Mouse (Mus musculus): ENCODE results near the gene Tapbpl. TPM values are rescaled to one million over a fixed set of nuclear protein-coding genes. Genes with fewer than 3 reads are reported as not detected.

Gene Tapbpl
- polyA plus RNA-seq, 1 experiment from 2014 or later: 4.2 TPM

DNA sequence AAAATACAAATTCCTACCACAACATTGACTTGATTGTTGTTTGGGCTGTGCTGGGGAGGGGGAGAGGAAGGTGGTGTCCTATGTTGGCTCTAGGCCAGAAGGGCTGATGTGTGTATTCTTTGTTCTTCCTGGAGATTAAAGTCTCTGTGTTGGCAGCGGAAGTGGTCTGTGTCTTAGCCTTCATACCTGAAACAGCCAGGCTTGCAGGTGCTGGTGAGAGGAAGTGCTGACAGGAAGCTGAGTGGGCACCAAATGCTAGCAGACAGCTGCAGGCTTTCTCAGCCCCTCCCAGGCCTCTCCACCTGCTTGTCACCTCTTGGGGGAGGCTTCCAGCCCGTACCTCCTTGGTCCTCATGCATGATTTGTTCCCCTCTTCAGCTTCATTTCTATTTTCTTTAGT, 9.5 kb downstream of the Tapbpl start:
- no peak overlapping the region for H3K4me2 ChIP-seq
- 36% methylated on average over 2 of the region's 2 CpGs for WGBS
- H3K9ac ChIP-seq: no peak overlapping the region
- no peaks in the 10 kb centered on the region for H3K4me1 ChIP-seq
- no peak for ATAC-seq (ENCODE audit: extremely low read depth, insufficient number of reproducible peaks, low FRiP score, low TSS enrichment)
- no peaks in the 10 kb centered on the region for H3K9me3 ChIP-seq
- H3K4me3 ChIP-seq: no peak overlapping the region
- H3K27ac ChIP-seq (replicated peaks): no peak overlapping the region
- H3K36me3 ChIP-seq: 0 out of 2 replicates have a peak, but pooled peaks cover 30% of the 10 kb centered on the region
- H3K27me3 ChIP-seq (replicated peaks): no peaks in the 10 kb centered on the region; the same call in 1 of the 2 replicates

DNA sequence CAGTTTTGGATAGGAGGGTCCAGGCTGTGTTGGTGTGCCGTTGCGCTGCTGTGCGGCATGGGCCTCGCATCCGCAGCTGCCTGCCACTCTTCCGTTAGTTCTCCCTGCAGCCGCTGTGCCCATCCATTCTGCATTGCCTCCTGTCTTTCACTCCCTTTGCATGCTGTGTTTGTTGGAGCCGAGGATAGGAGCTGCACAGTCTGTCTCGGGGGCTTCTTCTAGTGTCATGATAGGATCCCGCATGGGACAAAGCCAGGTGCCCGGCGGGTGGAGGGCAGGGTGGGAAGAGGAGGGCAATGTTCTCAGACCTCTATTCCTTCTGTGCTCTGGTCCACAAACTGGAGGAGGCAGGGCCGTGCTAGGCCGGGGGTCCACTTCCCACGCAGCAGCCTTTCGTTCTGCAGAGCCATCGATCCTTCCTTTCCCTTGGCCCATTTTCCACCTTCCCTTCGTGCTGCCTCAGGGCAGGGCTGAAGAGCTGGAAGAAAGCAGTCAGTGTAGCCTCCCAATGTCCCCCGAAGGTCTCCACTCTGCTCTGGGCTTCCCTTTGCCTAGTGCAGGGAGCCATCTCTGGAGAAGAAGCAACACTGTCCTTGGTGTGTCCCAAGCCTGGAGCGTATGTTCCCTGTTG, 10.4 kb downstream of the Tapbpl start:
- Histone ChIP-seq H3K27ac (replicated peaks) (no peak overlapping the region), H3K9me3 (no peaks in the 10 kb centered on the region), H3K27me3 (replicated peaks) (no peaks in the 10 kb centered on the region; the same call in 1 of the 2 replicates), H3K9ac (no peak overlapping the region), H3K36me3 (0 out of 2 replicates have a peak, but pooled peaks cover 30% of the 10 kb centered on the region), H3K4me2 (no peak overlapping the region), H3K4me3 (no peak overlapping the region), H3K4me1 (peaks cover 9% of the 10 kb centered on the region)
- no peak for ATAC-seq (ENCODE audit: extremely low read depth, insufficient number of reproducible peaks, low FRiP score, low TSS enrichment)
- WGBS: 86% methylated on average over 20 of the region's 20 CpGs

- no peak overlapping the region for H3K4me3 ChIP-seq
- H3K9ac ChIP-seq: no peak overlapping the region
- no peaks in the 10 kb centered on the region for H3K9me3 ChIP-seq
- peaks cover 13% of the 10 kb centered on the region for H3K4me1 ChIP-seq
- no peak overlapping the region for H3K4me2 ChIP-seq
- H3K36me3 ChIP-seq: 0 out of 2 replicates have a peak, but pooled peaks cover 18% of the 10 kb centered on the region
- no peak for ATAC-seq (ENCODE audit: extremely low read depth, insufficient number of reproducible peaks, low FRiP score, low TSS enrichment)
- no peak overlapping the region for H3K27ac ChIP-seq (replicated peaks)
- 80% methylated on average over 4 of the region's 4 CpGs for WGBS
- peaks cover 2% of the 10 kb centered on the region for H3K27me3 ChIP-seq (replicated peaks)
Measured at GRCm38 (mm10) chr6:125218963-125219362, 12.7 kb downstream of the Tapbpl start.

DNA sequence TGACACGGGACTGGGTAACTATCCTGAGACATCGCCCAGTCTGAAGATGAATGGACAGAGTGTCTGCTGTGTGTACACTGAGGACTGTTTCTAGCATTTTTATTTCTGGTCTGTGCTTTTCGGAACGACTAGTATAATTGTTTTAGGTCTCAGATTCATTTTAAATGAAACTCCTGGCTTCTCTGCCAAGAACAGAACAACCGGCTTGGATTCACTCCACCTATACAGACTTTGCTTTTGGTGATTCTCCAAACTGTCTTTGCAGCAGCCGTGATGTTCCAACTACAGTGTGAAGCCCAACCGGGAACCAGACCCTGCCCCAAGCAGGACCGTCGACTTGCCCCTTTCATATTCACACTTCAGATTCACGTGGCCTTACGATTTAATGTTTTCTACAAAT, 13.8 kb downstream of the Tapbpl start:
- no peak overlapping the region for H3K4me2 ChIP-seq
- no peak overlapping the region for H3K4me3 ChIP-seq
- H3K9ac ChIP-seq: no peak overlapping the region
- 0 out of 2 replicates have a peak, but pooled peaks cover 10% of the 10 kb centered on the region for H3K36me3 ChIP-seq
- 80% methylated on average over 11 of the region's 11 CpGs for WGBS
- no peak for ATAC-seq (ENCODE audit: extremely low read depth, insufficient number of reproducible peaks, low FRiP score, low TSS enrichment)
- H3K4me1 ChIP-seq: peaks cover 13% of the 10 kb centered on the region
- H3K9me3 ChIP-seq: no peaks in the 10 kb centered on the region
- H3K27me3 ChIP-seq (replicated peaks): peaks cover 13% of the 10 kb centered on the region
- H3K27ac ChIP-seq (replicated peaks): no peak overlapping the region

- peaks cover 13% of the 10 kb centered on the region for H3K4me1 ChIP-seq
- H3K4me2 ChIP-seq: no peak overlapping the region; the same call in 1 of the 2 replicates
- WGBS: 62% methylated on average over 2 of the region's 2 CpGs
- no peak for ATAC-seq (ENCODE audit: extremely low read depth, insufficient number of reproducible peaks, low FRiP score, low TSS enrichment)
- H3K27ac ChIP-seq (replicated peaks): no peak overlapping the region
- no peak overlapping the region for H3K4me3 ChIP-seq
- H3K27me3 ChIP-seq (replicated peaks): peaks cover 23% of the 10 kb centered on the region
- peak overlapping the region; percentile 50; the same call in 1 of the 2 replicates for H3K9ac ChIP-seq
- no peaks in the 10 kb centered on the region for H3K9me3 ChIP-seq
- 0 out of 2 replicates have a peak, but pooled peaks cover 10% of the 10 kb centered on the region for H3K36me3 ChIP-seq
Measured at GRCm38 (mm10) chr6:125216898-125217297, 14.8 kb downstream of the Tapbpl start.

GRCm38 (mm10) chr6:125215148-125215954, 16.3 kb downstream of the Tapbpl start, which contains the start of gene Vamp1:
TSS of gene Vamp1 (plus strand) at chr6:125215551.
- peak within 1 kb of the TSS; percentile 87 for H3K4me2 ChIP-seq
- peak; percentile 90 for ATAC-seq (ENCODE audit: extremely low read depth, insufficient number of reproducible peaks, low FRiP score, low TSS enrichment)
- peaks cover 32% of the 10 kb centered on the region for H3K27me3 ChIP-seq (replicated peaks)
- H3K4me1 ChIP-seq: peaks cover 13% of the 10 kb centered on the region
- H3K36me3 ChIP-seq: 0 out of 2 replicates have a peak, but pooled peaks cover 9% of the 10 kb centered on the region
- WGBS: under 1% methylated on average over 48 of the region's 48 CpGs
- H3K9ac ChIP-seq: peak within 1 kb of the TSS; percentile 86
- peak within 1 kb of the TSS; percentile 67 for H3K4me3 ChIP-seq
- H3K27ac ChIP-seq (replicated peaks): peak within 1 kb of the TSS; percentile 71
- H3K9me3 ChIP-seq: no peaks in the 10 kb centered on the region

GRCm38 (mm10) chr6:125213715-125214114, 17.9 kb downstream of the Tapbpl start:
- H3K9me3 ChIP-seq: no peaks in the 10 kb centered on the region
- no peaks in the 10 kb centered on the region for H3K36me3 ChIP-seq
- H3K4me3 ChIP-seq: no peak overlapping the region
- WGBS: 73% methylated on average over 6 of the region's 6 CpGs
- H3K27me3 ChIP-seq (replicated peaks): peaks cover 32% of the 10 kb centered on the region
- H3K4me2 ChIP-seq: no peak overlapping the region
- H3K27ac ChIP-seq (replicated peaks): no peak overlapping the region
- no peak overlapping the region for H3K9ac ChIP-seq
- H3K4me1 ChIP-seq: peaks cover 13% of the 10 kb centered on the region
- ATAC-seq (ENCODE audit: extremely low read depth, insufficient number of reproducible peaks, low FRiP score, low TSS enrichment): no peak

DNA sequence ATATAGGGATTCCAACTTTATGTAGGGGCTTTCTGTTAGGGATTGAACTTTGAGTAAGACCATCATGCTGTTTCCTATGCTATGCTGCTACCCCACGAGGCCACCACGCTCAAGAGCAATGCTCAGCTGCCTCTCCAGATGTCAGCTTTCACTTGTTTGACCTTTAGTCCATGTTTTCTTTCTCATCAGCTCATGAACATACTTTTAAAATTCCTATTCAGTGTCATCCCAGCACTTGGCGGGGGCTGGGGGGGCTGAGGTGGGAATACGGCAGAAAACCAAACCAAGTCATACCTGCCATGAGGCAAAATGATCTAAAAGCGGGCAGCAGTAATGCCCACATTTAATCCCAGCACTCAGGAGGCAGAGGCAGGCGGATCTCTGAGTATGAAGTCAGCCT, 18.5 kb downstream of the Tapbpl start:
- Histone ChIP-seq H3K36me3 (no peaks in the 10 kb centered on the region), H3K4me1 (peaks cover 13% of the 10 kb centered on the region), H3K4me2 (no peak overlapping the region), H3K9ac (no peak overlapping the region), H3K9me3 (no peaks in the 10 kb centered on the region), H3K4me3 (no peak overlapping the region), H3K27me3 (replicated peaks) (peaks cover 32% of the 10 kb centered on the region), H3K27ac (replicated peaks) (no peak overlapping the region)
- no peak for ATAC-seq (ENCODE audit: extremely low read depth, insufficient number of reproducible peaks, low FRiP score, low TSS enrichment)
- WGBS: 61% methylated on average over 6 of the region's 6 CpGs

DNA sequence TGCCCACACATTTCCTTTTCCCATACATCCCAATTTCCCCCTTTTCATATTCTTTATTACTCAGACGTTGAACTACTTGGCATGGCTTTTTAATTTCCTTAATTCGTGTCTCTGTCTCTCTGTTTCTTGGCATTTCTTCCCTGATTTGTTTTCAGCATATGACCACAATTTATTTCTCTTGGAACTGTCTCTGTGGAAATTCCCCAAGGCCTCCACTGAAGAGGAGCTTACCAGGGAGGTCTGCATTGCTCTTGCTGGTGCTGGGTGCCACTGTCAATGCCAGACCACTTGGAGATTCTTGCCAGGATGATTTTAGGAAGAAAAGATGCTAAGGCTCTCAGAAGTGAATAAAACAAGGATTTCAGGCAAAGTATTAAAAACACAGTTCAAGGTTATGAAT, 19.0 kb downstream of the Tapbpl start:
- H3K36me3 ChIP-seq: no peaks in the 10 kb centered on the region
- 36% methylated on average over 2 of the region's 2 CpGs for WGBS
- H3K27ac ChIP-seq (replicated peaks): no peak overlapping the region
- H3K27me3 ChIP-seq (replicated peaks): peaks cover 32% of the 10 kb centered on the region
- peaks cover 13% of the 10 kb centered on the region for H3K4me1 ChIP-seq
- no peaks in the 10 kb centered on the region for H3K9me3 ChIP-seq
- H3K9ac ChIP-seq: no peak overlapping the region
- no peak overlapping the region for H3K4me3 ChIP-seq
- ATAC-seq (ENCODE audit: extremely low read depth, insufficient number of reproducible peaks, low FRiP score, low TSS enrichment): no peak
- H3K4me2 ChIP-seq: no peak overlapping the region

DNA sequence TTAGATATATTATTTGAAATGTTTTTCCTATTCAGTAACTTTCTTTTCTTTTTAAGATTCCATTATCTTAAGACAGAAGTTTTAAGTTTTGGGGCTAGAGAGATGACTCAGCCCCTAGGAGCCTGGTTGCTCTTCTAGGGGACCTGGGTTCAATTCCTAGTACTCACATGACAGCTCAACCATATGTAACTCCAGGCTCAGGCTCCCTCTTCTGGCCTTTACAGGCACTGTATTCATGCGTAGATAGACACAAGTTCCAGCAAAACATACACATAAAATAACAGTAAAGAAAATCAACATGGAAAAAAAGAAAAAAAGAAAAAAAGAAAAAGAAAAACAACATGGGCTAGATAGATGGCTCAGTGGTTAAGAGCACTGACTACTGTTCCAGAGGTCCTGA, 21.2 kb downstream of the Tapbpl start:
- Histone ChIP-seq H3K4me2 (no peak overlapping the region), H3K36me3 (no peaks in the 10 kb centered on the region), H3K9ac (no peak overlapping the region), H3K27ac (replicated peaks) (no peak overlapping the region), H3K4me3 (no peak overlapping the region), H3K9me3 (no peaks in the 10 kb centered on the region), H3K4me1 (no peaks in the 10 kb centered on the region), H3K27me3 (replicated peaks) (peaks cover 32% of the 10 kb centered on the region)
- no peak for ATAC-seq (ENCODE audit: extremely low read depth, insufficient number of reproducible peaks, low FRiP score, low TSS enrichment)
- 73% methylated on average over 1 of the region's 1 CpGs for WGBS

DNA sequence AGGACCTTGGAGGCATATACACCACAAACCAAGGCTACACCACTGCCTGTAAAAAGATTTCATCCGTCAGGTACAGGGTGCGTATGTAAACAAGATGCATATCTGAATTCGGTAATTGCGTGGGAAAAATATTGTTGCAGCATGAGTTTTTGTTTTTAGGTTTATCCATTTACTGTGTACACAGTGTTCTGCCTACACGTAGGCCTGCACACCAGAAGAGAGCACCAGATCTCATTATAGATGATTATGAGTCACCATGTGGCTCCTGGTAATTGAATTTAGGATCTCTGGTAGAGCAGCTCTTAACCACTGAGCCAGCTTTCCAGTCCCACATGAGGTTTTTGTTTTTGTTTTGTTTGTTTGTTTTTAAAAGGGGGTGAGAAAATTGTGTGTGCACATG, 34.5 kb downstream of the Tapbpl start:
- H3K27me3 ChIP-seq (replicated peaks): no peaks in the 10 kb centered on the region
- 87% methylated on average over 5 of the region's 5 CpGs for WGBS
- no peak overlapping the region for H3K4me3 ChIP-seq
- peaks cover 26% of the 10 kb centered on the region for H3K36me3 ChIP-seq
- H3K4me1 ChIP-seq: peaks cover 14% of the 10 kb centered on the region
- H3K9me3 ChIP-seq: no peaks in the 10 kb centered on the region
- H3K4me2 ChIP-seq: no peak overlapping the region
- no peak for ATAC-seq (ENCODE audit: extremely low read depth, insufficient number of reproducible peaks, low FRiP score, low TSS enrichment)
- H3K9ac ChIP-seq: no peak overlapping the region
- H3K27ac ChIP-seq (replicated peaks): no peak overlapping the region

Measured in heart, embryonic 13.5 days (tissue).